Mouse (Mus musculus) thymus, postnatal 10 days (tissue): ENCODE results near the gene Fzd5.
A peak's percentile ranks its signal among the peaks of the same experiment; 100 is the strongest.

Experiments
- DNase-seq, 2 experiments: peaks; one replicate each; pipeline ENCODE4 v3.0.0; 2021; ENCODE audit warnings: low spot score in 2 of 2

The Fzd5 gene

DNA sequence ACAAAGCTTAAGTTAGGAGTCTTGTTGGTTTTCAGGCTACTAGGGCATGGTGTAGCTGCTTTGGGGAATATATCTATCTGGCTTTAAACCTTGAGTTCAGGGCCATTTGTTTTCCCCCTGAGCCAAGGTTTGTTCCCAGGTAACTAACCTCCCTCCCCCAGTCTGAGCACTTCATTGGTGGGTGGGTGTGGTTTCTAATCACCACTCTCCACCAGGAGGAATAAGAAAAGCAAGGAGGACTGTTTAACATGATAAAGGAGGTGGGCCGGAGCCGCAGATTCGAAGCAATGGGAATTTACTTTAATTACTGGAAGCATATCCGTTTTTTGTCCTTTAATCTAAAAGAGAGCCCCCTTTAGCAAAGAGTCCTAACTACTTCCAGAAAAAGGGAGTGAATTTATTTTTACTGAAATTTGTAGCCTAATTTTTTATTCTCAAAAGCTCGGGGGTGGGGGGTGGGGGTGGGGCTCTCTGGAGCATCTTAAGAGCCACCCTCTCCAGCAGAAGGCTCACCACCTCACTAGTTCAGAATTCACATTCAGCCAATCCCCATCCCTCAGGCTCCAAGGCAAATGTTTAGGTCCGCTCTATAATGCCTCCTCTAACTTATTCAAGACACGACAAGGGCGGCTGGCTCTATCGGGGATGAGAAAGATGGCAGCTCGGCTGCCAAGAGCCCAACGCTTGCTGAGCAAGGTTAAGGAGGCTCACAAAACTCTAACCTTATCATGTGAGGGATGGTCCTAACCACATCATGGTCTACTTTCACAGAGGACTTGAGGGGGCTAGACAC, 3.9 kb downstream of the Fzd5 start:
- DNase-seq = no peak

GRCm38 (mm10) chr1:64732637-64733200, 4.8 kb downstream of the Fzd5 start:
- DNase-seq = no peak

DNA sequence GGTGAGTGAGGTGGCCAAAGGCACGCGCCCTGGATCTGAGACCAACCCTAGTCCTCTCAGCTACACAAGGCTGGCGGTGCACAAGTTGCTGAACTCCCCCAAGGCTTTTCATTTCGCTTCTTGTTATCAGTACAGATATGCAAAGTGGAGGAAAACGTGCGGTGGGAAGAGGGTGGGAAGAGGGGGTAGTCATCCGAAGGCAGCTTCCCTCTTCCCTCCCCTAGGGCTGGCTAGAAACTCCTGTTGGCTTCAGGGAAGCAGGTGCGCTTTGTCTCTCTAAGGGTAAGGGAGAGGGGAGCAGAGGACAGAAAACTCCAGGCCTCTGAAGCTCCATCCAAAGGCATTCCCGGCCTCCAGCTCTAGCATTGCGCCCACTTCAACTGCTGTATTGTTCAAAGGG, 5.4 kb downstream of the Fzd5 start:
- DNase-seq = no peak

GRCm38 (mm10) chr1:64731341-64732020, 6.1 kb downstream of the Fzd5 start:
- DNase-seq = no peak

- no peak for DNase-seq
Measured at GRCm38 (mm10) chr1:64730046-64730445, 7.5 kb downstream of the Fzd5 start.

DNA sequence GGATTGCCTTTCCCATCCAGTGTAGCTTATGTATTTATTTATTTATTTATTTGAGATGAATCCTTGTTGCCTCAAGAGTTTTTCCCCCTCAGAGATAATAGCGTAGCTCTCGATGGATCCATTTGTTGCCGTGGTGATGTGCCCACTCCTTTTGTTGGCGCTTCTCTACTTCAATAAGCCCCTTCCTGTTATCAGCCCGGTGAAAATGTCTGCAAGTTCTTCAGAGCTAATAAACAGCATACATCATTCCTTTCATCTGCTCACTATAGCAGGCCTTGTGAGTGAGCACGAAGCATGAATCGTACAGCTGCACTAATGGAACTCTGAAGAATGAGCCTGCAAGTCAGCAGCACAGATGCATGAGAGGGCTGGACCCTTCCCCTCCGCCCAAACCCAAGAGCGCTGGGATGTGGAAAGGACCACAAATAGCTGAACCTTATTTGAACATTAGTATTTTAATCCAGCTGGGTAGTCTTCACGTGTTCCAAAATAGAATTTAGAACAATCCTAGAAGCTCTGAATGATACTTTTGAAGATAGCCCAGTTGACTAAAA, 16.4 kb downstream of the Fzd5 start:
- DNase-seq = no peak

- DNase-seq = peak; percentile 14 to 44
Measured at GRCm38 (mm10) chr1:64717504-64717903, 20.0 kb downstream of the Fzd5 start.

- DNase-seq = no peak
Measured at GRCm38 (mm10) chr1:64716589-64717304, 20.8 kb downstream of the Fzd5 start.

- DNase-seq = no peak
Measured at GRCm38 (mm10) chr1:64715458-64715857, 22.1 kb downstream of the Fzd5 start.

GRCm38 (mm10) chr1:64712006-64712760, 25.4 kb downstream of the Fzd5 start:
- DNase-seq = no peak

- DNase-seq = peak in 1 of 2 experiments; percentile 33
Measured at GRCm38 (mm10) chr1:64709891-64710290, 27.7 kb downstream of the Fzd5 start.

DNA sequence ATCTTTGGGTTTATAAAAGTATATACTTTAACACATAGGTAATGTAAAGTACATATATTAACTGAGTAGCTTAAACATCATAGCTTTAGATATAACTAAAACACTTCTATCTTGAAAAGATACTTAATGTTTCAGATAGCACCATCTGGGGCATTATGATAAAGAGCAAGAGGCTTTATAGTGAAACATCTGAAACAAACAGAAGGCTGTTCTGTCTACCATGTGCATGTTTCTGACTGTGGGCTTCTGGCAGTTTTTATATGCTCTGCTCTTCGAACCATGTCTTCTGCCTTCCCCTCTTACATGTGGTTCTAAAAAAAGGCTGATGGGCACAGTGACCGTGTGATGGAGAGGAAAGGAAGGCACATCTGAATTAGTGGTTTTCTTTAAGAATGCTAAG, 30.9 kb downstream of the Fzd5 start:
- no peak for DNase-seq

GRCm38 (mm10) chr1:64705230-64705629, 32.3 kb downstream of the Fzd5 start:
- DNase-seq = peak; percentile 35 to 66

GRCm38 (mm10) chr1:64701780-64702179, 35.8 kb downstream of the Fzd5 start:
- no peak for DNase-seq

- no peak for DNase-seq
Measured at GRCm38 (mm10) chr1:64695156-64695555, 42.4 kb downstream of the Fzd5 start.

GRCm38 (mm10) chr1:64691581-64691980, 46.0 kb downstream of the Fzd5 start:
- DNase-seq = no peak

DNA sequence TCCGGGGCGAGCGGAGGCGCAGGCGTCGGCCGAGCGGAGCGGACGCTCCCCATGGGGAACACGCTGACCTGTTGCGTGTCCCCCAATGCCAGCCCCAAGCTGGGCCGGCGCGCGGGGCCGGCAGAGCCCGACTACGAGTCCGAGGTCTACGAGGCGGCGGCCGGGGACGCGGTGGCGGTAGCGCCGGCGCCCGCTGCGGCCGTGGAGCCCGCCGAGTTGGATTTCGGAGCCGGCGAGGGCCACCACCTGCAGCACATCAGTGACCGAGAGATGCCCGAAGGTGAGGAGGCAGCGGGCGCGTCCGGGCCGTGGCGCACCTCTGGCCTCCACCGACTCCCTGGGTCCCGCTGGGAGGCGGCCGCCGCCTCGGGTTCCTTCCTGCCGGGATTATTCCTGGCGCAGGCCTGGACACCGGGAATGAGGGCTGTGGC, 46.4 kb downstream of the Fzd5 start:
- peak; percentile 28 to 33 for DNase-seq

DNA sequence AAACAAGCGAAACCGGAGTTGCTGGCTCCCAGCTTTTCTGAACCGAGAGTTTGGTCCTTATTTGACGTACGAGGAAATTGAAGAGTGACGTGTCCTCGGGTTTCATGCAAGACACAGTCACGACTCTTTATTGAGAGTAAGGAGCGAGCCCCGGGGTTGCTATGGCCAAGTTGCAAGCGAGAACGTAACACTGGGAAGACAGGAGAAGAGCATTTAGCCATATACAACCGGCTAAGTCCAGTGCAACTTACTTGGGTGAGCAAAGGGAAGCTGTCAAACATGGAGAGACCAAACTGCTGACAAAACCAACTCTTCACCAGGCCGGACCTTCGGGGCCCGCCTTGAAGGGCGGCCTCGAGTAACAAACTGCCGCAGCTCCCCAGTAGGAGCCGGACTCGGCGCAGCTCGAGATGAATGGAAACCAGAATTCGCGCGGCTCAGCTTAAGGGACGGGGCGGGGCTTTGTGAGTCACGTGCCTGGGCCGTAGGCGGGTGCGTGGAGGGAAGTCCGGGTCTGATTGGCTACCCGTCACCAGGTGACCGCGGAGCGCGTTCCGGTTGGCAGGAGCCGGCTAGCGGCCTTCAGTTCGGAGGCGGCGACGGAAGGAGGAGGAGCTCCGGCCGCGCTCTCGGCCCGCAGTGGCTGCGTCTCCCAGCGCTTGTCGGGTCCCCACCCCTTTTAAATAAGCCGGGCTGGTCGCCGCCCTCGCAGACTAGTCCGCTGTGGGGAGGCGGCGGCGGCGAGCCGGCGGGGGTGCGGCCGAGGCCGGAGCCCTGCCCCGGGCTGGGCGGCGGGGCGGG, 47.1 kb downstream of the Fzd5 start, which contains the start of gene Ccnyl1:
TSS of gene Ccnyl1 (plus strand) at position 243 of the 801 bp plus-strand sequence.
- peak; percentile 97 for DNase-seq

- no peak for DNase-seq
Measured at GRCm38 (mm10) chr1:64689561-64690212, 47.9 kb downstream of the Fzd5 start.

DNA sequence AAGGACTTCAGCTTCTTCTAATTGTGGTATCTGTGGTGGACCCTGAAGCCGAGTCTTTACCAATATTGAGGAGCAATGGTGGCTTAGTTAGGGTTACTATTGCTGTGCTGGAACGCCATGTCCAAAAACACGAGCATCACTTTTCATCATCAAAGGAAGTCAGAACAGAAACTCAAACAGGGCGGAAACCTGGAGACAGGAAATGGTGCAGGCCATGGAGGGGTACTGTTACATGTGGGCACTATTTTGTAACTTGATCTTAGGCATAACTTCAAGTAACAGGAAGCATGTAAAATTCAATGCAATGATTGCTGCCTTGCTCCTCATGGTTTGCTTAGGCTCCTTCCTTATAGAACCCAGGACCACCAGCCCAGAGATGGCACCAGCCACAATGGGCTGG, 49.5 kb downstream of the Fzd5 start:
- DNase-seq = no peak
